Mouse (Mus musculus) MEL (cell line): ENCODE measurements around the gene Chil1. TPM values are rescaled to one million over a fixed set of nuclear protein-coding genes. Genes with fewer than 3 reads are reported as not detected.

Experiments used
- DNase-seq: peaks from one replicate; pipeline ENCODE4 v3.0.0; 2011; ENCODE audit warnings: low read depth, low spot score
- H3K27ac ChIP-seq: 2 replicates; pipeline ENCODE4 v1.5.1; 2012; ENCODE audit warnings: low read depth, mild to moderate bottlenecking, control low read depth, low read length, moderate library complexity; ENCODE audit not compliant: control insufficient read depth
- H3K27me3 ChIP-seq, 2 experiments: fragments of 150-350 bp in 1 of 2; sonication (generic) in 1 of 2; 2 replicates each; pipeline ENCODE4 v1.6.1; 2012; ENCODE audit warnings: low read length in 2 of 2, mild to moderate bottlenecking in 2 of 2, improper control_type of control experiment in 1 of 2, moderate library complexity in 1 of 2; ENCODE audit not compliant: insufficient read depth in 2 of 2, control insufficient read depth in 1 of 2
- H3K36me3 ChIP-seq, 2 experiments: 2 replicates each; pipeline ENCODE4 v1.6.1; 2012 to 2014; ENCODE audit warnings: low read length in 2 of 2, improper control_type of control experiment in 1 of 2, inconsistent platforms in 1 of 2, mild to moderate bottlenecking in 1 of 2; ENCODE audit not compliant: insufficient read depth in 2 of 2, control insufficient read depth in 1 of 2
- H3K4me1 ChIP-seq, 2 experiments: fragments of 150-350 bp in 1 of 2; sonication (generic) in 1 of 2; 2 replicates each; pipeline ENCODE4 v1.6.1; 2012; ENCODE audit warnings: low read length in 2 of 2, improper control_type of control experiment in 1 of 2, mild to moderate bottlenecking in 1 of 2; ENCODE audit not compliant: insufficient read depth in 2 of 2, control insufficient read depth in 1 of 2
- H3K4me3 ChIP-seq, 2 experiments: fragments of 150-350 bp in 1 of 2; sonication (generic) in 1 of 2; 2 replicates each; pipeline ENCODE4 v1.5.1; 2012; ENCODE audit warnings: low read depth in 2 of 2, low read length in 2 of 2, mild to moderate bottlenecking in 2 of 2, moderate library complexity in 2 of 2, control low read depth in 1 of 2, improper control_type of control experiment in 1 of 2; ENCODE audit not compliant: control insufficient read depth in 1 of 2, insufficient read depth in 1 of 2
- H3K79me2 ChIP-seq: 2 replicates; pipeline ENCODE4 v1.6.1; 2012; ENCODE audit warnings: mild to moderate bottlenecking, low read length, moderate library complexity; ENCODE audit not compliant: control insufficient read depth, poor library complexity, insufficient read depth
- H3K9ac ChIP-seq: 2 replicates; pipeline ENCODE4 v1.6.1; 2012; ENCODE audit warnings: low read depth, mild to moderate bottlenecking, control low read depth, low read length, moderate library complexity; ENCODE audit not compliant: control insufficient read depth, poor library complexity, severe bottlenecking
- H3K9me3 ChIP-seq: fragments of 150-350 bp; sonication (generic); replicated peaks from 2 replicates; pipeline ENCODE4 v1.6.1; 2012; ENCODE audit warnings: mild to moderate bottlenecking, low read length, improper control_type of control experiment, moderate library complexity; ENCODE audit not compliant: insufficient read depth
- BHLHE40 ChIP-seq: IDR thresholded peaks from 2 replicates; pipeline ENCODE4 v1.6.1; 2012; ENCODE audit warnings: low read depth, mild to moderate bottlenecking, inconsistent platforms, low read length, improper control_type of control experiment, borderline replicate concordance
- CHD1 ChIP-seq: IDR thresholded peaks from 2 replicates; pipeline ENCODE4 v1.6.1; 2012; ENCODE audit warnings: low read depth, mild to moderate bottlenecking, inconsistent platforms, low read length, improper control_type of control experiment
- CHD2 ChIP-seq: IDR thresholded peaks from 2 replicates; pipeline ENCODE4 v1.6.1; 2011; ENCODE audit warnings: low read length, improper control_type of control experiment
- CTCF ChIP-seq, 3 experiments: IDR thresholded peaks in 2 of 3; conservative IDR thresholded peaks in 1 of 3; 2 replicates each; pipeline ENCODE4 v1.5.1; 2011 to 2012; ENCODE audit warnings: low read length in 3 of 3, low read depth in 2 of 3, mild to moderate bottlenecking in 2 of 3, improper control_type of control experiment in 1 of 3, inconsistent platforms in 1 of 3, mixed read lengths in 1 of 3, moderate library complexity in 1 of 3; ENCODE audit not compliant: control insufficient read depth in 1 of 3, insufficient read depth in 1 of 3, poor library complexity in 1 of 3, severe bottlenecking in 1 of 3
- ELF1 ChIP-seq: IDR thresholded peaks from 2 replicates; pipeline ENCODE4 v1.6.1; 2014; ENCODE audit warnings: low read depth, mild to moderate bottlenecking, inconsistent platforms, low read length, improper control_type of control experiment, moderate library complexity
- EP300 ChIP-seq, 2 experiments: IDR thresholded peaks; 2 replicates each; pipeline ENCODE4 v1.6.1; 2011; ENCODE audit warnings: improper control_type of control experiment in 2 of 2, low read length in 2 of 2, low read depth in 1 of 2, mild to moderate bottlenecking in 1 of 2
- GABPA ChIP-seq: IDR thresholded peaks from 2 replicates; pipeline ENCODE4 v1.6.1; 2012; ENCODE audit warnings: low read depth, mild to moderate bottlenecking, inconsistent platforms, low read length, improper control_type of control experiment, moderate library complexity
- JUND ChIP-seq: IDR thresholded peaks from 2 replicates; pipeline ENCODE4 v1.6.1; 2011; ENCODE audit warnings: low read depth, mild to moderate bottlenecking, improper control_type of control experiment, low read length
- MAFK ChIP-seq: IDR thresholded peaks from 2 replicates; pipeline ENCODE4 v1.6.1; 2011; ENCODE audit warnings: low read depth, mild to moderate bottlenecking, low read length, improper control_type of control experiment, borderline replicate concordance
- MAX ChIP-seq: IDR thresholded peaks from 2 replicates; pipeline ENCODE4 v1.6.1; 2011; ENCODE audit warnings: low read length, improper control_type of control experiment
- MAZ ChIP-seq: IDR thresholded peaks from 2 replicates; pipeline ENCODE4 v1.6.1; 2012; ENCODE audit warnings: low read depth, mild to moderate bottlenecking, inconsistent platforms, low read length, improper control_type of control experiment
- NELFE ChIP-seq: IDR thresholded peaks from 2 replicates; pipeline ENCODE4 v1.6.1; 2011; ENCODE audit warnings: low read depth, low read length, improper control_type of control experiment
- NRF1 ChIP-seq: IDR thresholded peaks from 2 replicates; pipeline ENCODE4 v1.6.1; 2014; ENCODE audit warnings: low read depth, mild to moderate bottlenecking, inconsistent platforms, low read length, improper control_type of control experiment, moderate library complexity; ENCODE audit not compliant: poor library complexity, insufficient read depth, severe bottlenecking
- POLR2A ChIP-seq, 2 experiments: IDR thresholded peaks; 2 replicates each; pipeline ENCODE4 v1.6.1; 2011 to 2012; ENCODE audit warnings: low read length in 2 of 2, mild to moderate bottlenecking in 2 of 2, control low read depth in 1 of 2, improper control_type of control experiment in 1 of 2, low read depth in 1 of 2, moderate library complexity in 1 of 2; ENCODE audit not compliant: control insufficient read depth in 1 of 2, insufficient read depth in 1 of 2, poor library complexity in 1 of 2
- POLR2AphosphoS5 ChIP-seq: IDR thresholded peaks from 2 replicates; pipeline ENCODE4 v1.6.1; 2012; ENCODE audit warnings: low read depth, borderline replicate concordance, mild to moderate bottlenecking, inconsistent platforms, low read length, moderate library complexity, mixed read lengths
- RAD21 ChIP-seq: IDR thresholded peaks from 2 replicates; pipeline ENCODE4 v1.6.1; 2011; ENCODE audit warnings: mild to moderate bottlenecking, low read depth, low read length, improper control_type of control experiment
- TAL1 ChIP-seq: IDR thresholded peaks from 2 replicates; pipeline ENCODE4 v1.6.1; 2012; ENCODE audit warnings: mild to moderate bottlenecking, inconsistent platforms, low read length, moderate library complexity, mixed read lengths
- TBP ChIP-seq: IDR thresholded peaks from 2 replicates; pipeline ENCODE4 v1.8.0; 2011; ENCODE audit warnings: low read depth, low read length, improper control_type of control experiment
- TCF12 ChIP-seq: IDR thresholded peaks from 2 replicates; pipeline ENCODE4 v1.6.1; 2014; ENCODE audit warnings: low read depth, mild to moderate bottlenecking, inconsistent platforms, low read length, improper control_type of control experiment, moderate library complexity
- ZC3H11A ChIP-seq: IDR thresholded peaks from 2 replicates; pipeline ENCODE4 v1.6.1; 2012; ENCODE audit warnings: low read depth, mild to moderate bottlenecking, inconsistent platforms, low read length, improper control_type of control experiment
- ZNF384 ChIP-seq: IDR thresholded peaks from 2 replicates; pipeline ENCODE4 v1.6.1; 2012; ENCODE audit warnings: low read depth, mild to moderate bottlenecking, inconsistent platforms, low read length, improper control_type of control experiment
- polyA plus RNA-seq, 2 experiments: library from polyadenylated mRNA; stranded (reverse) in 1 of 2; unstranded in 1 of 2; fragments of >175 nt in 1 of 2; fragments of >200 nt in 1 of 2; gene quantifications; 2 replicates each; pipeline versions ENCODE4 v1.2.1 to v1.2.4; 2012; ENCODE audit warnings: low replicate concordance in 2 of 2, low read depth in 1 of 2; ENCODE audit not compliant: insufficient read length in 2 of 2, insufficient read depth in 1 of 2, missing spikeins in 1 of 2
- total RNA-seq: library from RNA; depleted of rRNA; stranded (reverse); fragments of 300-350 nt; gene quantifications from 2 replicates; pipeline ENCODE4 v1.2.3, GENCODE M21; 2012

Gene Chil1
- total and polyA plus RNA-seq, 3 experiments, result not detected

DNA sequence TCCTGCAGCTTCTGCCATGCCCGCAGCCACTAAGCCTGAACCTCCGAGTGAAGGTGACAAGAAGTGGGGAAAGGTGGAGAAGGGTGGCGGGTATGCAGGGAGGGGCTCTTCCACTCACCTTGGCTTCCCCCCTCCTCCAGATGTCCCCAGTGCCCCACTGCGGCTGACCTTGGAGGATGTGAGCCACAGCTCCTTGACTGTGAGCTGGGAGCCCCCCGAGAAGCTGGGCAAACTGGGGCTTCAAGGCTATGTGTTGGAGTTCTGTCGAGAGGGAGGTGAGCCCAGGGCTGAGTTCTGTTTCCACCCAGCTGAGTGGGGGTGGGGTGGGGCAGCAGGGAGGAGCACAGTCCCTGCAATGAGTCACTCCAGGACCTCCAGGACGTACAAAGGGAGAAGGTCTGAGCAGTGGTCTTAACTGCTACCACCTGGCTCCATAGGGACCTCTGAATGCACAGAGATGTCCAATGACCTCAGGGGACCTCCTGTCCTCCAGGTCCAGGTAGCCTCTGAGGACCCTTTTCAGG, 11.8 kb downstream of the Chil1 start:
- no peaks in the 10 kb centered on the region for H3K79me2 ChIP-seq
- TF ChIP-seq ELF1 (no peak), POLR2AphosphoS5 (no peak), ZC3H11A (no peak), MAZ (no peak), ZNF384 (no peak), POLR2A (IDR thresholded peaks at IDR 0.05; ENCODE audit: control insufficient read depth in 1 of 2, insufficient read depth in 1 of 2, low read depth in 1 of 2, low read length in 2 of 2, poor library complexity in 1 of 2) (no peak), CHD2 (no peak), CTCF (IDR thresholded peaks at IDR 0.05 in 2 of 3, conservative IDR thresholded peaks at IDR 0.05 in 1 of 3; ENCODE audit: control insufficient read depth in 1 of 3, insufficient read depth in 1 of 3, low read depth in 2 of 3, low read length in 3 of 3, poor library complexity in 1 of 3, severe bottlenecking in 1 of 3) (no peak), GABPA (no peak), EP300 (IDR thresholded peaks at IDR 0.05; ENCODE audit: low read depth in 1 of 2, low read length in 2 of 2) (no peak), TCF12 (no peak), TBP (no peak), NRF1 (no peak), MAX (no peak), JUND (no peak), RAD21 (no peak)
- no peak overlapping the region for H3K27ac ChIP-seq
- peaks cover 0 to 4% of the 10 kb centered on the region in 2 experiments; a peak in 1 of 4 replicates for H3K36me3 ChIP-seq
- no peak for DNase-seq
- H3K4me1 ChIP-seq, result peaks cover 0 to 13% of the 10 kb centered on the region in 2 experiments; a peak in 2 of 4 replicates
- no peaks in the 10 kb centered on the region for H3K9me3 ChIP-seq
- H3K27me3 ChIP-seq, result 0 out of 4 replicates have a peak, but pooled peaks cover 0 to 1% of the 10 kb centered on the region in 2 experiments
- no peak overlapping the region for H3K9ac ChIP-seq
- H3K4me3 ChIP-seq, result no peak overlapping the region

DNA sequence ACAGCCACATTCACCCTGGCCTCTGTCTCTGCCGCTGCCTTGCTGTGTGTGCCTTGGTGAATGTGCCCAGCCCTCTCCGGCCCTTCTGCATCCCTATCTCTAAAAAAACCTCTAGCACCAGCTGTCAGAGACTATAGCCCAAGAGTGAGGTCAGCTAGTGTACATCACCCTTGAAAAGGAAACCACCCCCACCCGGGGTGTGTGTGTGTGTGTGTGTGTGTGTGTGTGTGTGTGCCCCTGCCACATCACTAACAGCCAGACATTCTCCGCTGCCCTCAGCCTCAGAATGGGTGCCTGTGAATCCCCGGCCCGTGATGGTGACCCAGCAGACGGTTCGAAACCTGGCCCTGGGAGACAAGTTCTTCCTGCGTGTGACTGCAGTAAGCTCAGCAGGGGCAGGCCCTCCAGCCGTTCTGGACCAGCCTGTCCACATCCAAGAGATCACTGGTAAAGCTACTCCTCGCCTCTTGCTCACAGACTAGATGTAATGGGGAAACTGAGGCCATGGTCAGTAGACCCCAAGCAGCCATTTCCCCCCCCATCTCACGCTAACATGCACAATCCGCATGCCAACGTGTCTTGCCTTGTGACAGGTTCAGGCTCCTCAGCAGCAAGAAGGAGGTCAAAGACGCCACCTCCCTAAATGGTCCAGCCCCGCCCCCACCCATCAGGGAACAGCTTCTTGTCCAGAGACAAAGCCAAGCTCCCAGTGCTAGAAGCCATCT, 12.5 kb downstream of the Chil1 start:
- no peaks in the 10 kb centered on the region for H3K27me3 ChIP-seq
- H3K27ac ChIP-seq, result no peak overlapping the region
- no peaks in the 10 kb centered on the region for H3K9me3 ChIP-seq
- TF ChIP-seq TAL1, result no peak
- no peak for TF ChIP-seq BHLHE40
- no peak for TF ChIP-seq NELFE
- no peak for TF ChIP-seq MAFK
- TF ChIP-seq TBP, result no peak
- no peak for TF ChIP-seq CHD1
- no peak for TF ChIP-seq MAZ
- DNase-seq, result no peak
- no peaks in the 10 kb centered on the region for H3K79me2 ChIP-seq
- peaks cover 0 to 4% of the 10 kb centered on the region in 2 experiments; a peak in 1 of 4 replicates for H3K36me3 ChIP-seq
- H3K4me1 ChIP-seq, result peaks cover 0 to 13% of the 10 kb centered on the region in 2 experiments; a peak in 2 of 4 replicates
- H3K4me3 ChIP-seq, result no peak overlapping the region
- no peak overlapping the region for H3K9ac ChIP-seq
